Mouse (Mus musculus): ENCODE measurements around the gene Dna2.

Dna2 gene

GRCm38 (mm10) chr10:62980039-62980954 is 33.5 kb downstream of the Dna2 start, which contains the start of gene Rufy2:
Rufy2 (plus strand) TSS chr10:62980223.
- in situ Hi-C loops (cut with MboI, MseI): no loop called here

DNA sequence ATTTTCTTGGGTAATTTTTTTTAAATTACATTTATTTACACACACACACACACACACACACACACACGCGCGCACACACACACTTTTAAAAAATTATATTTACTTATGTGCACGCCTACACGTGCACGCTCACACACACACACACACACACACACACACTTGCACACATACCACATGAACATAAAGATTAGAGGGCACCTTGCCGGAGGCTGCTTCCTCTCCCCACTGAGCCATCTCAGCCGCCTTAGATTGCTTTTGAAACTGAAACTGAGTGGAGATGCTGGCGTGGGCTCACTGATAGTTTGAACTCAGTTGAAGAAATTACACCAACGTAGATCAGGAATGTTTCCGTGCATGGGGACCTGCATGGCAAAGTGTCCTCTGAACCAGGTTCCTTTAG is 37.2 kb downstream of the Dna2 start:
- in situ Hi-C loops (cut with MboI, MseI): no loop called here

DNA sequence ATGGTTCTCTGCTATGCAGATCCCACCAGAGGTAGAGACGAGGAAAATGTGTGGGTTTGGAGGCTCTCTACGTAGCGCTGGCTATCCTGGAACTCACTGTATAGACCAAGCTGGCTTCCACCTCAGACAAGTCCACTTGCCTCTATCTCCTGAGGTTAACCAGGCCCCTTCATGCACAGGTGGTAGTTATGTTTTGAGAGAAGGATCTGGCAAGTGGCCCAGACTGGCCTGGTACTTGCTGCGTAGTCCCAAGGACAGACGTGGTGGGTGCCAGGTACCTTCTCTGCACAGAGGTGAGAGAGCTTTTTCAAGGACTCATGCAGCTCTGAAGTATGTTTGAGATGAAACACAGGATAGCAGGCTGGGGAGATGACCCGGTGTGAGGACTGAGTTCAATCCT is 37.7 kb downstream of the Dna2 start:
- in situ Hi-C loops (cut with MboI, MseI): no loop called here

DNA sequence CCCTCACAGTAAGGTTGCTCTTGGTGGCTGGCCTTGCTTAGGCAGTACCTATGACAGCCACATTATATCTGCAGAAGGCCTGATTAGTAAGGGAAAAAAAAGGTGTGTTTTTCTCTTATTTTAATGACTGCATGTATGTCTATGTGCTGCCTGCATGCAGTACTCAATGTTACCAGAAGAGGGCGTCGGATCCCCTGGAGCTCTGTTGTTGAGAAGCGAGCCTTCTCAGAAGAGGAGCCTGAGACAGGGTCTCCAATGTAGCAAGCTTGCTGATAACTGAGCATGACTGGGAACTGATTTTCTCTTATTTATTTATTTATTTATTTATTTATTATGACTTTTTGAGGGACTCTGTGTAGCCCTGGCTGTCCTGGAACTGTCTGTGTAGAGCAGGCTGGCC is 40.5 kb downstream of the Dna2 start:
- in situ Hi-C loops (cut with MboI, MseI): no loop called here

DNA sequence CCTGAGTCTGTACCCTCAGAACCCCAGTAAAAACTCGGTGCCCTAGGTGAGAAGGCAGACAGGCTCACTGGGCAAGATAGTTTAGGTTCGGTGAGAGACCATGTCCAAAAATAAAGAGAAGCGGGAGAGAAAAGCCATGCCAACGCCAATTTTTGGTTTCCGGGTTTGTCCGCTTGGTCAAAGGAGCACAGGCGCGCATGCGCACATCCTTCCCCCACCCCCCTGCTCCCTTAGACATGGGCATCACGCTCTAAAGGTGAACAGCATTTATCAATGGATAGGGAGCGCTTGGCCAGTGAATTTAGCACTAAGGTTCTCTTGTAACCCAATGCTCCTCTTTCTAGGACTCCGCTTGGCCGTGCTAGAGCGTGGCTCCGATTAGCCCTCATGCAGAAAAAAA is 43.8 kb downstream of the Dna2 start:
- in situ Hi-C loops (cut with MboI, MseI): no loop called here

DNA sequence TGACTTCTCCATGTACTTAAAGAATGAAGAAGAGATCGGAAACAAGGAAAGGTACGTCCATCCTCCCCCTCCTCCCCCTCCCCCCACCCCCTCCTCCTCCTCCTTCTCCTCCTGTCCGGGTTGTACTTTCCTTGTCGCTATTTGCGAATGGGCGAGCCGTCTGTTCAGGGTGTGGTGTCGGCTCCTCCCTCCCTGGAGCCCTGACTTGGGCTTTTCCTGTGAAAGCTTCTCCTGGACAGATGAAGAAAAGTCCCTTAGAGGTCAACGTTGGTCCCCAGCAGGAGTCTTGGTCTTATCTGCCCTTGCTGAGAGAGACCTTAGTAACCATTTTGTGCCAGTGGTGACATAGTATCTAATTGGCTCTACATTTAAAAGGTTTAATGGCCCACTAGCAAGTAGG is 47.2 kb downstream of the Dna2 start:
- in situ Hi-C loops (cut with MboI, MseI): no loop called here

DNA sequence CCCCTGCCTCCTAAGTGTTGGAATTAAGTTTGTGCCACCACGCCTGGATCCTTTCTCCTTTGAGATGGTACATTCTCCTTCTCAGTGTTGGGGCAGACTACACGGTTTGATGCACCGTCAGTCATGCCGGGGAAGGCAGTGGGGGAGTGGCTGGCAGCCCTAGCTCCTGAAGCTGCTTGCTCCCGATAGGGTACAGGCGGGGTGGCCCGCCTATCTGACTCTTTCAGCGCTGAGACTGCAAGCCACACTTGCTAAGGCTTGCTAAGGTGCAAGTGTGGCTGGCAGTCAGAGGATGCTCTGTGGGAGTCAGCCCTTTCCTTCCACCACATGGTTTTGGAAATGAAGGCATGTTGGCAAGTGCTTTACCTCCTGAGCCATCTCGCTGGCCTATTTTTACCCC is 53.8 kb downstream of the Dna2 start:
- in situ Hi-C loops (cut with MboI, MseI): loop anchor here (10.0 kb wide), 2 partner anchors 246 to 304 kb away; no protein-coding TSS in a partner anchor

DNA sequence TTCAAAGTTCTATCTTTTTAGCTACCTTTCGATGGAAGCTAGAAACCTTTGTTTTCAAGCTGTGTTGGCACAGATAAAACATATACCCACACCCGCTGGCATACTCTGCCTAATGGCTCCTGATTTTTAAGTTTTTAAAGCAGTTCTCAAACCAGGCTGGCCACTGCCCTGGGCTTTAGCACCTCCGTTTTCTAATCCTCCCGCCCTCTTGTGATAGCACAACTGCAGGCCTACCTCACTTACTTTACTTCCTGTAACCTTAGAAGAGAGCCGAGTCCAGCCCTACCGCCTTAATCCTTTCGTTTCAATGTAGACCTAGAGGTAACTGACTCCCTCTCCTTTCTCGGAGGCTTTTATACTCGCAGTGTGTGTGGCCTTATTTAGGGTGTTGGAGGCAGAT is 56.4 kb downstream of the Dna2 start:
- in situ Hi-C loops (cut with MboI, MseI): loop anchor here (10.0 kb wide), 2 partner anchors 248 to 302 kb away; no protein-coding TSS in a partner anchor

- in situ Hi-C loops (cut with MboI, MseI): loop anchor here (10.0 kb wide), 2 partner anchors 250 to 300 kb away; no protein-coding TSS in a partner anchor
These were observed 57.7 kb downstream of the Dna2 start for GRCm38 (mm10) chr10:63004556-63004955.

DNA sequence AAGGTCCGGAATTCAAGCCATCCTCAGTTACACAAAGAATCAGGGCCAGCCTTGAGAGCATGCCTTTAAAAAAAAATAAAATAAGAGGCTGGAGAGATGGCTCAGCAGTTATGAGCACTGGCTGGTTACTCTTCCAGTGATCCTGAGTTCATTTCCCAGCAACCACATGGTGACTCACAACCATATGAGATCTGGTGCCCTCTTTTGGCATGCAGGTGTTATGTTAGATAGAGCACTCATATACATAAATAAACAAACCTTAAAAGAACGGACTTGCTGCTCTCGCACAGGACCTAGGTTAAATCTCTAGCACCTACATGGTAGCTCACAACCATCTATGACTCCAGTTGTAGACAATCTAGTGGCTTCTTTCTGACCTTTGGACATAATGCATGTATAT is 61.4 kb downstream of the Dna2 start:
- in situ Hi-C loops (cut with MboI, MseI): loop anchor here (10.0 kb wide), 2 partner anchors 253 to 297 kb away; no protein-coding TSS in a partner anchor

DNA sequence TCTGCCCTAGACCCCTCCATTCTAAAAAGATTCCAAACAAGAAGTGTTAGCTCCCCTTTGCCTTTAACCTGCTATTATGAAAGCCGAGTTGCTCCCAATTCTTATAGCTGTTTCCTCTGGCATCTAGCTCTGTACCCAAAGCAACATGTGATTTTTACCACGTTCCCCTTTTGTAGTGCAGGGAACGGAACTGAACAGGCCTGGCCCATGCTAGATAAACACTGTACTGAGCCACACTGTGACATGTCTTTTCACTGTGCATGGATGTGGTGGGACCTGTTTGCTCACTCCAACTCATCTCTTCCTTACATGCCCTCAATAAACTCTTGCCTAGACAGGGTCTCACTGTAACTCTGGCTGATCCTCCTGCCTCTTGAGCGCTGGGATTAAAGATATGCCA is 63.4 kb downstream of the Dna2 start:
- in situ Hi-C loops (cut with MboI, MseI): no loop called here

DNA sequence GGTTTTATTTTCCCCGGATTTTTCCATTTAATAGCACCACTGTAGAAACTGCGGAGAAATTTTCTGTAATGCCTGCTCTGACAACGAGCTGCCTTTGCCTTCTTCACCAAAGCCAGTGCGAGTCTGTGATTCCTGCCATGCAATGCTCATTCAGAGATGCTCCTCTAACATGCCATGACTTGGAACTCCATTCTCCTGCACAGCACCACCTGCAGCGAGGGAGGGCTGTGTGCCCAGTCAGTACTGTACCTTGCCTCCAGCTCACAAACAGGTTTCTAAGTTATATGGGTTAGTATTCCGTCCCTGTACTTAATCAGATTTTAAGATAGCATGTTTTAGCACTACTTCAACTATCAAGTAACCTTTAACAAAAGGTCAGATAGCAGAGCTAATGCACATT is 64.7 kb downstream of the Dna2 start:
- in situ Hi-C loops (cut with MboI, MseI): no loop called here

DNA sequence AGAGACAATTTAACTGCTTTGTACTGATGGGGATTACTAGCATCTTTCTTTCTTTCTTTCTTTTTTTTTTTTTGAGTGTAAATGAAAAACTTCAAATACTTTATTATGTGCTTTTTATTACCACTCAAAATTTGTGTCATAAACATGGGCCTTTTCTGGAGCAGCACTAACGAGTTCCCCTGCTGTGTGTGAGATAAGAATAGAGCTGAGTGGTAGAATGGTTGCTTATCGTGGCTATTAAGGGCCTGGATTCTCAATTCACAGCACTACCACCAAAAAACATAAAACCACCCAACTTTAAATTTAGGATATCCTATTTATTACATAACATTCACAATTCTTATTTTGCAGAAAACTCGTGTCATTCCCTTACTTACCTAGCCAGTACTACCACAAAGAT is 66.7 kb downstream of the Dna2 start:
- in situ Hi-C loops (cut with MboI, MseI): no loop called here

DNA sequence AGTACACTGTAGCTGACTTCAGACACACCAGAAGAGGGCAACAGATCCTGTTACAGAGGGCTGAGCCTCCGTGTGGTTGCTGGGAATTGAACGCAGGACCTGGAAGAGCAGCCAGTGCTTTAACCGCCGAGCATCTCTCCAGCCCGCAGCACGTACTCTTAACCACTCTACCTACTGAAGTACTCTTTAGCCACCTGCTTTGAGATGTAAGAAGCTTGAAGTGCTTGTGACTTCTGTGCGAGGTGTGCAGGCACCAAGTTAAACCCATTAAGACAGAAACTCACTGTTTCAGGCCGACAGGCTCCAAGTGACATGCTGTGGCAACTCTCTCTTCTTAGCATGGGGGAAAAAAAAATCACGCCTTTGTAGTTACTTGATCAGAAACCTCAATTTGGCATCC is 67.3 kb downstream of the Dna2 start:
- in situ Hi-C loops (cut with MboI, MseI): no loop called here

DNA sequence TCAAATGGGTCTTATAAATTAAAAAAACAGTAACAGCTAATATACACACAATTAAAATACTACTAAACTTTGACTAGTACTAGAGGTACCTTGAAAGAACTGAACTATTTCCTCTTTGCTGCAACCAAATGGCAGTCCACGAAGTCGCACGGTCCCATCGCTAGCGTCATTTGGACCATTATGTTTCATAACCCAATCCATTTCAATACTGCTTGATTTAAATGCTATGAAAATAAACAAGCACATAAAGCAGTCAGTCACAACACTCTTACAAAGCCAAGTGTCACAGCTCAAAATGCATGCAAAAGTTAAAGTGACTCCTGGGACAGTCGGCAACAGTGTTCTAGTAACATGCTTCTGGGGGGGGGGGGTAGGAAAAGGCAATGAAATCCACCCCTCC is 72.5 kb downstream of the Dna2 start:
- in situ Hi-C loops (cut with MboI, MseI): no loop called here

DNA sequence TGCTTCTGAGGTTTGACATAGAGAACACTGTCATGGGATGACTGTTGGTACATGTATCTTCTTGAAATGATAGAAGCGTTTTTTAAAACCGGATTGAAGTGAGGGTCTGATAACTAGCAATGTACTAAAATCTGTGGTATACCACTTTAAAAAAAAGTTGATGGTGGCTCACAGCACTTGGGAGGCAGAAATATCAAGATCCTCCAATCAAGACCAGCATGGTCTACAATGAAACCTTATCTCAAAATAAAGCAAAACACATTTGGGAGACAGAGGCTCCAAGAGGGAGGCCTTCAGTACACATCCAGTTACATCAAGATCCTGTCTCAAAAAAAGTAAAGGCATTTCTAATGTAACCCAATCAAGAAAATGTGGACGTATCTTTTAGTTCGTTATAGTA is 74.9 kb downstream of the Dna2 start:
- in situ Hi-C loops (cut with MboI, MseI): no loop called here

DNA sequence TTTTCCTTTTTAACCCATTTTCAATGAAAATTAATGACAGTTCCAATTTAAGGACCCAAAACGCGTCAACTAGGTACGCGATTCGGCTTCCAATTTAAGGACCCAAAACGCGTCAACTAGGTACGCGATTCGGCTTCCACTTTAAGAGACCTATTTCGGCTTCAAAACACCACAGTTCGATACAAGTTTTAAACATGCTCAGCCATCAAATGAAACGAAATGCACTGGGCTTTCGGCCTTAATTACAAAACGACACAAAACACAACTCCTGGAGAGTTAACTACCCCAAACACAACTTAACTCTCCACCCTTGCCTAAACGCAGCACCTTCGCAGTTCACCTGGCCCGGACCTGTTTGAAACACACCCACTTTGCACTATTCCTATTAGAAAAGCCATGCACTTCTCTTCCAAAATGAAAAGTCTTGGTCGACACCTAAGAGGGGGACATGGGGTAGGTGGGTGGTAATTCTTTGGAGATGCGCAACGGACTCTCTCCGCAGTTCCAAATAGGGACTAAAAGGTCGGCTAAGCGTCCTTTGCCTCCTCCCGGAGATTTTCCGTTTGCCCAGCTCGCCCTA is 75.8 kb downstream of the Dna2 start:
- in situ Hi-C loops (cut with MboI, MseI): no loop called here

DNA sequence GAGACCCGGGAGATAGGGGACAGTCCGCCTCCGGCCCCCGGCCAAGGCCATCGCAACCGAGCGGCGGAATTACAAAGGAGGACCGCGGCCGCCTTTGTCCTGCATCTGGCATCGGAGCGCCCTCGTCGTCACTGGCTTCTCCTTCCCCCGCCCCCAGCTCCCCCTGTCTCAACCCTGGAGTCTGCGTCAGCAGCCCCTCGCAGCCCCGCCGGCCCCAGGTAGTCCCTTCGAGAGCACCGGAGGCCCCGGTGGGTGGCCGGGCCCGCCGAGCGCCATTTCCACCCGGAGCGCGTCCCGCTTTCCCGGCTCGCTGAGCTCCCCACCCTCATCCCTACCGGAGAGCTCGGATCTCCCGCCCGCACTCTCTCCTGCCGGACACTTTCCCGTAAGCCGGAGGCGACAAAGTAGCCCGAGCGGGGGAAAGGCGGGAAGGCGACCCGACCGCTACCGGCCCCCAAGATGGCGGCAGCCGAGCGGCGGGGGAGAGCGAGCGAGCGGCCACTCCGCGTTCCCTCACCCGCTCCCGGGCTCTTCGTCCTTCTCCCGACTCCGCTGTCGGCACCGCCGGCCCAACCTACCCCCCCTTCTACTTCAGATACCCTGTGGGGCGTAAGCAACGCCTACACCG is 76.4 kb downstream of the Dna2 start:
- in situ Hi-C loops (cut with MboI, MseI): no loop called here

Measured in T-helper 1 cell (primary cell).